Mouse (Mus musculus) gastrocnemius, postnatal 10 days (tissue): Measurements from ENCODE around the gene Elob. TPM values are rescaled to one million over a fixed set of nuclear protein-coding genes. Genes with fewer than 3 reads are reported as not detected.
A peak's percentile ranks its signal among the peaks of the same experiment; 100 is the strongest.

Source experiments
- DNase-seq: peaks from one replicate; pipeline ENCODE4 v3.0.0; 2021; ENCODE audit warnings: mixed read lengths
- long read RNA-seq, 2 experiments: library from polyadenylated mRNA; stranded (forward); transcript quantifications; one replicate each; pipeline ENCODE4 v2.0.0; 2021
- total RNA-seq, 2 experiments: library from RNA; stranded (reverse); gene quantifications; 2 replicates each; pipeline ENCODE4 v1.2.3; 2021

The Elob gene
- total RNA-seq = 100 to 1,000 TPM; 364 to 374 TPM
- long read RNA-seq, experiment 1, transcript Elob-202 (3 exons, 581 nt) = minor isoform, 12 of 155 reads
- long read RNA-seq, experiment 1, transcript Elob-201 (4 exons, 537 nt) = major isoform, 137 of 155 reads
- long read RNA-seq, experiment 1, partial matches to known transcripts = 2 of 155 reads
- long read RNA-seq, experiment 1, other reads (novel, unspliced or antisense) = 1 of 155 reads
- long read RNA-seq, experiment 2, transcript Elob-202 (3 exons, 581 nt) = minor isoform, 6 of 117 reads
- long read RNA-seq, experiment 2, transcript Elob-201 (4 exons, 537 nt) = major isoform, 102 of 117 reads
- long read RNA-seq, experiment 2, partial matches to known transcripts = 1 of 117 reads
- long read RNA-seq, experiment 2, other reads (novel, unspliced or antisense) = 3 of 117 reads

DNA sequence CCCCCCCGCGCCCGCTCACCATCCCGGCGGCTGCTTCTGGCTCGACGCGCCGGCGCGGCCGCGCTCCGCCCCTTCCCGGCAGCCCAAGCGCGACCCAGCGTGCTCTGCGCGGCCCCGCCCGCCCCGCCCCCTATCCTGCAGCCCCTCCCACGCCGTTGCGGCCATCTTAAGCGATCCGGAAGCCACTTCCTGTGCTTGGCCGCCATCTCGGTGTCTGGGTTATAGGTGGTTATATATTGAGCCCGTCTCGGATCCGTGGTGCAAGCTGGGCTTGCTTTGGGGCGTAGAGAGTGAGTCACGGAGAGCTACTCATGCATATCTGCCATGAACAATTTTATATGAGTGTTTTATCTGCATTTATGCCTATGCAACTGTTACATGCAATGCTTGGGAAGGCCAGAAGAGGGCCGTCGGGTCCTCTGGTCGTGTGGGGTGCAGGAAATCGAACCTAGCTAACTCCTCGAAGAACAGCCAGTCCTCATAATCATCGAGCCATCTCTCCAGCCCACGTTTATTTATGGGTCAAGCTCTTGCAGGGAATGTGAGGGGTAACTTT lies at the start of gene Elob:
Gene Elob, minus strand, starts transcription at position 73 of the 556 bp plus-strand sequence.
- peak; percentile 81 for DNase-seq

DNA sequence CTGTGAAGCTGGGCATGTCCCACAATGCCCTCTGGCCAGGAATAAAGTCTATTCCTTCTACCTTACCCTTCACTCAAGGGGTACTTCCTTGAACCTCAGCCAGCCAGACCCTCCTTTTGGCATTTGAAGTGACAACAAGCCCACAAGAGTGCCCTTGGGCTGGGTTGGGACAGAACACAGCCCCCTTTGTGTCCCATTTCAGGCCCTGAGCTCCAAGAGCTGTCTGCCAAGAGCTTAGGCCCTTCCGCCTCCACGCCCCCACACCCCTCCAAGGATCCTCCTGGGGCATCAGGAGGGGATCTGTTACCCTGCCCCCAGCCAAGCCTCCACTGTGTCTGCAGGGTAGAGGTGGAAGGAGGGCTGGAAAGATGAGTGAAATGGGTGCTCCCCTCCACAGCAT lies 48.2 kb upstream of the Elob start:
- DNase-seq = no peak

DNA sequence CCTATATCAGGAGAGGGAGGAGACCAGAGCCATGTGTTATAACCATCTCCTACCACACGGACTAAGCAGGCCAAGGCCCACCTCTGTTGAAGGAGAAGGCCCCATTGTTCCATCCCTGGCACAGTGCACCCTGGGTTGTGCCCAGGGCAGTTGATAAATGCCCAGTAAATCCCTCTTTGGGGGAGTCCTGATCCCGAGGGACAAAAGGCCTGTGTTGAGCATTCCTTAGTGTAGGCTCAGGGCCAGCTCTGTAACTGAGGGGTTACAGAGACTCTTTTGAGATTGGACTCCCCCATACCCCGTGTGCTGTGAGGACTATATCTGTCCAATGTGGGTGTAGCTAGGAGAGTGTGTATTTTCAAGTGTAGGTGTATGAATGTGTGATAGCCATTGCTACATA lies 47.8 kb upstream of the Elob start:
- no peak for DNase-seq

DNA sequence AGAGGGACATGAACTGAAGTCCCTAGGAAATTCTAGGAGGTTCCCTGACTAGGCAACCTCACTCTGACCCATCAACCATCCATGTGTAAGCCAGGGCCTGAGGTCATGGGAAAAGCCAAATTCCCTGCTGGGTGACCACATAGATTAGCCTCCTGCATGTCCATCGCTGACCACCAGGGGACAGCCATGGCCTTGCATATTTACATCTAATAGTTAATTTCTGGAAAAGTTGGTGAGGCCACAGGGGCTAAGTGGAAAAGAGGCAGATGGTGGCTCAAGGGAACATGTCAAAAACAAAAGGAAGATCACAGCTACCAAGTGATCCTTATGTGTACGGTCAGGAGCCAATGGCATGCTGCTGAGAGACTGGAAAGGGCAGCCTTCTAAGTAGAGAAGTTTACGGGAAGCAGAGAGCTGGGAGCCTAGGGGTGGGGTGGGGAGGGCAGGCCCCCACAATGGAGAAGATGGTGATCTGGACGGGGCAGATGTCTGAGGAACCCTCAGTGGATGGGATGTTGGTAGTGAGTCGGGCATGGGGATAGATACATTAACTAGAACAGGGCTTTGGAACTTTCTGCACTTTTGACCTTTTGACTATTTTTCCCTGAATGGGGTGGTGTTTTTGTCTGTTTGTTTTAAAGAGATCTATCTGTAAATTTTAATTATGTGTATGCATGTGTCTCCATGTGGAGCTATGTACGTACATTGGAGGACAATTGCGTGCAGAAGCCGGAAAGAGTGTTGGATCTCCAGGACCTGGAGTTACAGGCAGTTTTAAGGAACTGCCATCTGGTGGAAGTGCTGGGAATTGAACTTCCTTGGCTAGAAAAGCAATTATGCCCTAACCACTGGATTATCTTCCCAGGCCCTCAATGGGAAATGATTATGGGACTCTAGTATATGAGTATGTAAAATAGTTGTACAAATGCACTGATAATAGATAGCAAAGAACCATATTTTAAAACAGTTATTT lies 45.2 kb upstream of the Elob start:
- DNase-seq = peak; percentile 59

DNA sequence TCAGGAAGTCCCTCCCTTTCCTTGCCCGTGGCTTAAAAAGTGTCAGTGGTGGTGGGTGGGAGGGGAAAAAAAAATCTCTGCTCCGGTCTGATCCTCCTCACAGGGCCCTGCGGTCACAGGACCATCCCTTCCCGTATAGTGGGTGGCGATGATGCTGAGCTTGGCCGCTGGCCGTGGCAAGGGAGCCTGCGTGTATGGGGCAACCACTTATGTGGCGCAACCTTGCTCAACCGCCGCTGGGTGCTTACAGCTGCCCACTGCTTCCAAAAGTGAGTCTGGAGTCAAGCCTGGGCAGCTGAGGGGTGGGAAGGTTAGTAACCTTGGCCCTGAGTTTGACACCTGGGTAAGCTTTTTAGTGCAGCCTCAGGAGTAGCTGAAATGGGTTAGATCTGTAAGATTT lies 39.6 kb upstream of the Elob start:
- no peak for DNase-seq

DNA sequence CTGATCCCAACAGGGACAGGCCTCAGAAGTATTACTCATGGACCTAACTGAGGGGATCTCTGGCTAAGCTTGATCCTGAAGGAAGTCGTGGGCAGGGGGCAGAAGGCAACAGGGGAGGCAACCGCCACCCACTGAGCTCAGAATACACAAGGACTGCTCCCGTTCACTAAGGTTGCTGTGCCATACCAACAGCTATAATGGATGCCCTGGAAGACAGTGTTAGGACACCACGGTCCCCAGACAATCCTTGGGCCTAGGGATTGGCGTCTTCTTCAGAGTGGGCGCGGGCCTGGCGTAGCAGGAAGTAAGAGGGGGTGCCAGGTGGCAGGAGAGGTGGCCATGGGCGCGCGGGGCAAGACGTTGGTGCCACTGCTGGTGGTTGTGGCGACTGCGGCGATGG lies 38.8 kb upstream of the Elob start, which contains the start of gene Prss21:
Gene Prss21, plus strand, starts transcription at position 301 of the 400 bp plus-strand sequence.
- DNase-seq = no peak

DNA sequence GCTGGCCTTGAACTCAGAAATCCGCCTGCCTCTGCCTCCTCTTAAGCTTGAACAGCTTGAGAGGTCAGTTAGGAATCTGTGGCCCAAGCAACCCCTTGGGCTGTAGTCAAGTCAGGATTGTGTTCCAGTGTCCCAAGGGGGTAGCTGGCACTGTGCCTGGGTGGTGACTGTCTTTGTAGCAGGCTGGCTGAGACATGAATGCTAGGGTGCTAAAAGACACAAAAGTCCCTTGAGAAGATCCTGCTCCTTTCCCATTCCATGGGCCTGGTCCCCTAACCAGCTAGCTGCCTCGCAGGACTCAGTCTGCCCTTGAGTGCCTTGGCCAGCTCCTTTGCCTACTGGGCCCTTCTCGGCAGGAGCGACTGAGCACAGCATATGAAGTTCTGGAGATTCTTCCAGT lies 34.0 kb upstream of the Elob start:
- no peak for DNase-seq

DNA sequence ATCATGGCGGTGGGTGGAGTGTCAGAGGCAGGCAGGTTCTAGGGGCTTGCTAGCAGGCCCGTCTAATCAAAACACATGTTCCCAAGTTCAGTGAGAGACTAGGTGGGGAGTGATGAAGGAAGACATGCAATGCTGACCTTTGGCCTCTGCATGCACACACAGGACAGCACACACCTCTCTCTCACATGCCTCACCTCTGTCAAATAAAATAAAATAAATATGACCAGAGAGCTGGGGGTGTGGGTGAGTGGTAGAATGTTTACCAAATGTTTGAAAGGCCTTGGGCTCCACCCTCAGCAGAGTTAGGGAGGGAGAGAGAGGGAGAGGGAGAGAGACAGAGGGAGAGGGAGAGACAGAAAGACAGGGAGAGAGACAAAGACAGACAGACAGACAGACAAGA lies 29.0 kb upstream of the Elob start:
- DNase-seq = no peak

DNA sequence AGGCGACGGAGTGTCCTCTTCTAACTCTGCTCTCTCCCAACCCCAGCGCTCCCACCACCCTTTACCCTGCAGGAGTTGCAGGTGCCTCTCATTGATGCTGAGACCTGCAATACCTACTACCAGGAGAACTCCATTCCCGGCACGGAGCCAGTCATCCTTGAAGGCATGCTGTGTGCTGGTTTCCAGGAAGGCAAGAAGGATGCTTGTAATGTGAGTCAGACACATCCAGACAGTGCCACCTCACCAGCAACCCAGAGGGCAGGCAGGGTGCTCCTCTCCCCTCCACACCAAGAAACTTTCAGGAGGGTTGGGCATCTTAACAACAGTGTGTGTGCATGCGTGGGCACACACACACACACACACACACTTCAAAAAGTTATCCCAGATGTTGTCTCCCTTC lies 28.3 kb upstream of the Elob start:
- no peak for DNase-seq

DNA sequence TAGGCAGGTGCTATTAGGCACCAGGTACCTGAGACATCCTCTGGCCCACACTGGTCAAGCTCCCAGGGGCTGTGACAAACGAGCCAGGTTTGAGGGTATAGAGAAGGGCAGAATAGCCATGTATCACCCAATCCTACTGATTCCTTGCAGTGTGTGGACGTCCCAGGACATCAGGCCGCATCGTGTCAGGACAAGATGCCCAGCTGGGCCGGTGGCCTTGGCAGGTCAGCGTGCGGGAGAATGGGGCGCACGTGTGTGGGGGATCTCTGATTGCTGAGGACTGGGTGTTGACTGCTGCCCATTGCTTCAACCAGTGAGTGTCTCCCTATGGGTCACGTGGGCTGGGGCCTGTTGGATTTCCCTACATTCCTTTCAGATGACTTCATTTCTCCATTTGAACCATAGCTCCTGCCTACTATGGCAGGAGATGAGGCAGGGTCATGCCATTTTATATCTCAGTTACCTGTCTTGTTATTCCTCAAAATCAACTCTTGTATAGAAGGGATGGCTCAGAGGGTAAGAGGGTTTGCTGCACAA lies 25.4 kb upstream of the Elob start:
- DNase-seq = no peak

DNA sequence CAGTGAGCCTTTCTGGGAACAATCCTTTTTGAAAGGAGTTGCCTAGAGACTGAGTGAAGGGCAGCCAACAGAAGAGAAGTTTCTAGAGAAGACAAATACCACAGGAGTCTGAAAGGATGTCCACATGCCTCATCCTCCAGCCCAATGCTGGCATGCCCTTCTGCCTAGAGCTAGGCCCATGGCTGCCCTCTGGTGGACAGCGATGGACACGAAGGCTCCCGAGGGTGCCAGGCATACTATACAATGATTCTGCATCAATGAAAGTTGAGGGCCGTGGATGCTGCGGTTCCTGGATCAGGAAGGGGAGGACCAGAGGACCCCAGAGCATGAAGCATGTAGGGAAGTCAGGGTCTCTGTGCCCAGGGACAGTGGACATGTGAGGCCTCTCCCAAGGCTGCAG lies 24.4 kb upstream of the Elob start:
- DNase-seq = peak; percentile 67

DNA sequence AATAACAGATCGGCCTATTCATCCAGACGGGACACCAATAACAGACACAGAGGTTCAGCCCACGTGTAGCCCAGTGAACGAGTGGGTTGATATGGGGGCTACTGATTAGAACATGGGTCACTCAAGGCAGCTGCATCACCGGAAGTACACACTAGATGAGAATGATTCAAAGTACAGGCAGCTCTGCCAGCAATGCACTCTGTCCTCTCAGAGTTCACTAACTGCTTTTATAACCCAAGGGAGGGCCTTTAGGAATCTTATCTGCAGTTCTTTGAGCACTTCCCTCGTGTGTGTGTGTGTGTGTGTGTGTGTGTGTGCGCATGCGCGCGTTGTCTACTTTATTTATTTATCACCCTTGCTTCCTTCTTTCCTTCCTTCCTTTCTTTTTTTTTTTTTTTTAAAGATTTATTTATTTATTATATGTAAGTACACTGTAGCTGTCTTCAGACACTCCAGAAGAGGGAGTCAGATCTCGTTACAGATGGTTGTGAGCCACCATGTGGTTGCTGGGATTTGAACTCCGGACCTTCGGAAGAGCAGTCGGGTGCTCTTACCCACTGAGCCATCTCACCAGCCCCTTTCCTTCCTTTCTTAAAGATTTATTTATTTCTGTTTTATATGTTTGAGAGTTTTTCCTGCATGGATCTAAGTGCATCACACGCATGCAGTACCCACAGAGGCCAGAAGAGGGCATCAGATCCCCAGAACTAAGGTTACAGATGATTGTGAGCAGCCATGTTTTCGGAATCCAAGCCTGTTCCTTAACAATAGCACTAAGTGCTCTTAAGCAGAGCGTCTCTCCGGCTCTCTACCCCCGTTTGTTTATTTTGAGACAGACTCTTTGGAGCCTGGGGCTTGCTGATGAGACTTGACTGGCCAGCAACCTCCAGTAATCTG lies 22.2 kb upstream of the Elob start:
- DNase-seq = peak; percentile 72

DNA sequence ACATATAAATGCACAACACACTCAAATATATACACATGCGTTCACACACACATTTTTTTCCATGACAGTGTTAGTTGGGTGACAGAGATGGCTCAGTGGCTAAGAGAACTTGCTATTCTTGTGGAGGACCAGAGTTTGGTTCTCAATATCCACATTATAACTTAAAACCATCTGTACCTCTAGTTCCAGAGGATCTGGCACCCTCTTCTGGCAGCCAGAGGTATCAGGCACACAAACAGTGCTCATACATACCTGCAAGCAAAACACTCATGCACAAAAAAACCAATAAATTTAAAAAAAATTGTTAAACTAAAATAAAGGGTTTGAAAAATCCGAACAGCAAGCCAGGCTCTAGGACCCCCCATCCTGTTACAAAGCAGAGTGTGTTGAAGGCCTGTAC lies 21.1 kb upstream of the Elob start:
- no peak for DNase-seq

DNA sequence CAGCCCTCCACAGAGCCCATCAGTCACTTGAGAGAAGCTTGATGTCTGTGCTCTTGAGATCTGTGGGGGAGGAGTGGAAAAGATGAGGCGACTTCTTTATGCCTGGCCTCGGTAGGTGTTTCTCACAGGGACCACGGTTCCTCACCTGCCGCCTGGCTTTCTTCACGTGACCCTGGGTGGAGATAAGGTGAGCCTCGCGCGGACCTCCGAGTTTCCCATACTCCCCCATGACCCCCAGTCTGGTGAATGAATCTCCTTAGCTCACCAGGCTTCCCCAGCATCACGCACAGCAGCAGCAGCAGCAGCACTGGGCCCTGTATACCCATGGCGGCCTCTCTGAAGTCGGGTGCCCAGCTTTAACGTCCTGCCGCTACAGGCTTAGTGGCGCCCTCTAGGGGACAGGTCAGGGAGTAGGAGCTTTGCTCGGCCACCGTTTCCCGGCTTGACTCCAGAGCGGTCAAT lies 14.9 kb upstream of the Elob start, which contains the start of the genes Prss32 and Prss41:
Gene Prss32, plus strand, starts transcription at position 44 of the 462 bp plus-strand sequence.
Gene Prss41, minus strand, starts transcription at position 361 of the 462 bp plus-strand sequence.
- peak; percentile 68 for DNase-seq

DNA sequence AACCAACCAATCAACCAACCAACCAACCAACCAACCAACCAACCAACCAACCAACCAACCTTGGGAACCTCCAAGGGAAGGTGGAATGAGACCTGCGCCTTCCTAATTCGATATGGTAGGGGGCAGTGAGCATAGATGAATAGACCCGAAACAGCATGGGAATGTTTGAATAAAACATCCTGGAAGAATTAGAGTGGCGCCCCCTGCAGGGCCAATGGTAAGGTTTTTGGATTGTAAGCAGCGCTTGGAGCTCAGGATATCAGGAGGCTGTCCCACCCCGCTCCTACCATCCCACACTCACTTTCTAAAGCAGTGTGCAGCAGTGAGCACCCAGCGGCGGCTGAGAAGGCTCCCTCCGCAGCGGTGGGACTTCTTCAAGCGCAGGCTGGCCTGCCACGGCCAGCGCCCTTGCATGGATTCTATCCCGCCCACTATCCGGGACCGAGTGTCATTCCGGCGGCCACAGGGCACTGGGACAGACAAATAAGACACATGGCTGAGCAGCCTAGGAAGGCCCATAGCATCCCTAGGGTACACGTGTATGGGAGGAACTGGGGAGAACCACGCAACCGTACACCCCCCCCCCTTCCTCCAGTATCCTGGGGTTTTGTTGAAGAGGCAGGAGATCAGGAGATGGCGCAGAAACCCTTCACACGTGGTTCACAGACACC lies 14.3 kb upstream of the Elob start:
- no peak for DNase-seq

DNA sequence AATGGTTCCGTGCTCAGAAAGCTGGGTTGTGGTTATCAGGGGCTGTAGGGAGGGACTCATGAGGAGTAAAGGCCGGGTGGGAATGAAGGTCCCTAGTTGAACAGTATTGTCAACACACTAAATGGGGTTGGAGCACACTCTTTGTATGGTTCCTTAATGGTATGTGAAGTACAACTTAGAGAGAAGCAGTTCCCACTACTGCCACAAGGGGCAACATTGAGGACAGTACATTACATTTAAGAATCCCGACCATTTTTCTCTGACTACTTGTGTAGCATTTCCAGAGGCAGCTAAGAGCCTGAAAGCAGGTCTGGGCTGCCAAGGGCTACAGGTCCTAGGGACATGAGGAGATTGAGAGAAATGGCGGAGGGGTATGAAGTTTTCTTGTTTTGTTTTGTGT lies 12.2 kb upstream of the Elob start:
- peak; percentile 61 for DNase-seq

DNA sequence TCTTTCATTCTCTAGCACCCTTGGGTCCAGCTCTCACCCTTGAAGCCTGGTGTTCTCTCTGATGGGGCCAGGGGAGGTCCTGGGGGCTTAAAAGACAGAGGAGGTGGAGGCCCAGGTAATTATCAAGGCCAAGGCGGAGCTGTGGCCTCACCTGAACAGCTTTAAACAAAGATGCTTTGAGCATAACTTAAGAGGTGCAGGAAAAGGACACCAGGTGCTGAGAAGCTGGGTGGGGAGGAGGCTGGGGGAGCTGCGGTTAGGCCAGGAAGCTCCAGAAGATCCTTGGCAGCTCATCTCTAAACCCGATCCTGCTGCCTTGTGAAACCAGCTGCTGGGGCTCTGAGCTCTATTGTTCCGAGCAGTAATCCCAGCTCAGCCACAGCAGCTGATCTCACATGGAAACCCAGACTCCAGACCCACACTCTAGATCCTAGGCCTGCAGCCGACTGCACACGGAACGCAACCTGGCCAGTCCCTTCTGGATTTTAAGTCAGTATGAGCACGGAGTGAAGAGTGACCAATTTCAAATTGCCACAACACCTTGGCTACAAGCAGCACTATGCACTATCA lies 7.2 kb upstream of the Elob start, which contains the start of gene Prss33:
Gene Prss33, minus strand, starts transcription at position 51 of the 570 bp plus-strand sequence.
- DNase-seq = no peak

DNA sequence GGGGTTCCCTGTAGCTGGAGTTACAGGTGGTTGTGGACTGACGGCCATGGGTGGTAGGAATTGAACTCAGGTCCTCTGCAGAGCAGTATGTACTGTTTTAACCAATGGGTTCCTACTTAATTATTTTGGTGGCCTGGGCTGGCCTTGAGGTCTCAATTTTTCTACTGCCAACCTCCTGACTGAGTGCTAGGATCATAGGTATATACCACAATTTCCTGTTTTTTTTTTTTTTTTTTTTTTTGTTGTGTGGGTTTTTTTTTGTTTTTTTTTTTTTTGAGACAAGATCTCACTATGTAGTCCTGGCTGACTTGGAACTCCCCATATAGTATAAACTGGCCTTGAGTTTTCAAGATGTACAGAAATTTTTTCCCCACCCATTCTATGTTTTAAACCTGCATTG lies 2.3 kb upstream of the Elob start:
- no peak for DNase-seq

DNA sequence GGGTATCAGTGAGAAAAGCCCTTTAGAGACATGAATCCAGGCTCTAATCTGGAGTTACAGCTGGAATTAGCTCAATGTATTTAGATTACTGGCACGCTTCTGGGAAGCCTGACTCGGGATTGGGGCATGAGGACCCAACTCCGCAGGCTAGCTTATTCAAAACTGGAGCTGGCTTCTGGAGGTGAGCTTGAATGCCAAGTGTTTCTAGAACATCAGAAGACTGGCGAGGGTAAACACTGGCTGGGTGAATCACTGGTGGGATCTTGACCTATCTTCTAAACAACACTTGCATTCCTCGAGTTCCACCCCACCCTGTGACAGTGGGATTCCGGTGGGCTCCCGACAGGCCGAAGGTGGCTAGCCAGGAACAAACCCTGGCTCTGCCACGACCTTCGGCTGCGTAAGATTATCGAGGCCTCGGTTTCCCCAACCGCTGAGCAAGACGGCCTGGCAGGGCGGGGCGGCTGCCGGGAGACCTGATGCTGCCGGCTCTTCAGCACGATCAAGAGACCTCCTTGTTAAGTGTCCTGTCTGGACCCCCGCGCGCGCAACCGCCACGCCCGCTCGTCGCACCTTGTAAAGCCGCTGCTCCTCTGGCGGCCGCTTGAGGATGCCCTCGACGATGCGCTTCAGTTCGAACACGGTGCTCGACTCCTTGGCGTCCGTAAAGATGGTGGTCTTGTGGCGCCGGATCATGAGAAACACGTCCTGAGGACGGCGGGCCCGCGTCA lies 500 bp downstream of the Elob start:
- peak; percentile 47 for DNase-seq
